Mouse (Mus musculus): ENCODE results near the gene BC051019. TPM values are rescaled to one million over a fixed set of nuclear protein-coding genes. Genes with fewer than 3 reads are reported as not detected.

Gene BC051019
- polyA plus RNA-seq (2017; shearing (Covaris generic)), result under 1 TPM in 1 of 2 experiments, not detected in 1; 0.26 TPM

- ATAC-seq, result no peak
Observed at GRCm38 (mm10) chr7:109723697-109724096, at the start of gene BC051019. BC051019 (minus strand) TSS chr7:109723850.

DNA sequence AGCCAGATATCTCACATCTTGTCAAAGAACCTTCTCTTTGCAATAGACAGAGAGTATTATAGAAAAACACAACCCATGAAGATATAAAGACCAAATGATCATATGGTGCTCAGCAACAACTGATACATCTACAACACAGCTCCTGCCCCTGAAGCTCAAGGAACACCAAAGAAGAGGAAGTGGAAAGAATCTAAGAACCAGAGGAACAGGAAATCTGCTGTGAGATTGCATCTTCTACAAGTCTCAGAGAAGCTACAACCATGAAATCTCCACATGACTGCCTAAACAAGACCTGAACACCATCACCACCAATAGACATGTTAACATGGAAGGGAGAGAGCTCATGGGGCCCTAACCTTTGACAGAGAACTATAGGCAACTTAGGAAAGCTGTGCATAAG lies 48.6 kb upstream of the BC051019 start:
- ATAC-seq, result no peak

GRCm38 (mm10) chr7:109768699-109769383 lies 45.2 kb upstream of the BC051019 start:
- ATAC-seq, result no peak

DNA sequence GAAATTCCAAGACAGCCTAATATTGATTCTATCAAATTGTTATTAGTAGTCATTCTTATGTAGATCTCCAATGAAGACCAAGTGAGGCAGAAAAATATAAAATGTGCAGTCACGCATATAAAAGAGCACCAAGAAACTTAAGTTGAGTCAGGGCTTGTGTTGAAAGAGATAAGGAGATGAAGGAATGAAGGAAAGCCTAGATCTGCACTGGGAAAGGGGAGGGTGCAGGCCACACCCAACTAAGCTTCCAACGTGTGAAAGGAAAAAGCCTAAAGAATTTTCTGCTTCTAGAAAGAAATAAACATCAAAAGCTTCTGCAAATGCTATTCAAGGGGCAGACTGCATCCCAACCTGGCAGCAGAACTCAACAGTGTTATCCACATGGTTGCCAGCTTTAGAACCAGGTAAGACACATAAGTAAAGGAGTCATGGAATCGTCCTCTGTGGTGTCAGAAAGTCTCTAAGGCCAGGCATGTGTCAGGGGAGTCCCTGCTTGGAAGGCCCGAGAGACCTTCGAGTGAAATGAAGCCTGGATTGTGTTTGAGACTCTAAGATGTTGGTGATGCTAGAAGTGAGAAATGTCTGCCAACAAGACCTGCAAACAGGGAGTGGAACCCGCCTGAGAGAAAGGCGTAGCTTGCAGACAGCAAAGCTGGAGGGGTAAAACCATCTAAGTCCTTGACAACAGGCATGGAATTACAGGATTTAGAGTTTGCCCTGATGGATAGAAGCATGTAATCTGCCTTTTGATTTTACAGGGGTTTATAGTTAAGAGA lies 44.1 kb upstream of the BC051019 start:
- ATAC-seq, result no peak

DNA sequence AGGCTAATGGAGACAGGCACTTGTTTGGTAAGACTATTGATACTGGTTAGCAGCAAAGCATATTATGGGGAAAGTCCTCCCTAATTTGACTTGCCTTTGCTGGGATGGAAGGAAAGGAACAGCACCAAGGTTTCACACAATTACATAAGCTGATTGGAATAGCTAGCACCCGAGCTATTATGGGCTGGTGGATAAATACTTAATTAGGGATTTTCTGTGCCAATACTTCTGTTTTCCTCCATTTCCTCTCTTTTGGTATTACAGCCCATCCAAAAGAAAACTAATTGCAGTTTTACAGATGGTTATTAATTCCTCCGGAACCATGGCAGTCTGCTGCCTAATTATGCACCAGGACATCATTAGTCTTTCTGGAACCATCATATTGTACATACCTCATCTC lies 40.4 kb upstream of the BC051019 start:
- ATAC-seq, result no peak

GRCm38 (mm10) chr7:109756291-109756690 lies 32.6 kb upstream of the BC051019 start:
- no peak for ATAC-seq

DNA sequence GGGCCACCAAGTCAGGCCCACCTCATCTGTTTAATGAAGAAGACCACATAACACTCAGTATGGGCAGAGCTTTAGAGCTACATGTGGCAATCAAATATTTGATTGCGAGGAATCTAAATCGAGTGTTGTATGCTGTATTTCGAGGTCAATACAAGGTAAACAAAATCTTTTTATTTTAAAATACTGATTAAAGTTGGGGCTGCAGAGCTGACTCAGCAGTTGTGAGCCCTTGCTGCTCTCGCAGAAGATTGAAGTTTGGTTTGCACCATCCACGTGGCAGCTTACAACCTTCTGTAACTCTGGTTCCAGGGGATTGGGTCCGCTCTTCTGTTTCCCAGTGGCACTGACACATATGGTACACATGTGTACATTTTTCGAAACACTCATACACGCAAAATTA lies 30.4 kb upstream of the BC051019 start:
- ATAC-seq, result no peak

DNA sequence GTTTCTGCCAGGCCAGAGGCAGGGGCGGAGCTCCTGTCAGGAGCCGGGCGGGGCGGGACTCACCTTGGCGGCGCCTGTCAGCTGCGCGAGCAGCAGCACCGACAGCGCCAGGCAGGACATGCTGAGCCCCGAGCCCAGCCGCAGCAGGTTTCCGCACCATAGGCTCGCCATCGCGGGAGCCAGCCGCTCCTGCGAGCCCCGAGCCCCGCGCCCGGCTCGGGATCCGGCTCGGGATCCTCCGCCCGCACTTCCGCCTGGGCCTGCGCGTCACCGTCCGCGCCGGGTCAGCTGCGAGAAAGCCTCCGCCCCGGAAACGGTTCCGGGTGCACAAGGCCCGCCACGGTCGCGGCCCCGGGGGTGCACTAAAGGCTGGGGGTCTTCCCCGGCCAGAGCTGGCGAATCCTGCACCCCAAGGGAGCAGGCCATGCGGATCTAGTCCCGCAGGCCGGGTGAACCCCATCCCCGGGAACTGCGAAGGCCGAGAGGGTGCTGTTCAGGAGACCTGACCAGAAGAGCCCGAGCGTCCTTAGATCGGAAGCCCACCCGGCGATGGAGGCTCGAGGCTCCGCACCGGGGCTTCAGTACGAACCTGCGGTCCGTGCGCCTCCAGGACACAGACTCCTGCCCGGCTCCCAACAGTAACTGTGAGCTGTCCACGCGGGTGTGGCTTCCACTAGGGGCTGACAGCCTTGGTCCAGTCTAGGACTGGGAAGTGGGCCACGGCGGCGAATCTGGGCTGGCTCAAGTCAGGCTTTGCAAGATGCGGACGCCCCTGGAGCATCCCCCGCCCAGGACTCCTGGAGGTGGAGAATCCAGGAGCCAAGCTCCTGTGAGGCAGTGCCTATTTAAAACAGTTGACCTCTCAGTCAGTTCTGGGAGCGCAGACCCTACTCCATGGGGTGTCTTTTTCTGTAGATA lies 28.6 kb upstream of the BC051019 start, which contains the start of gene Tmem9b:
Gene Tmem9b (minus strand): TSS at position 868 of the 918 bp plus-strand sequence.
- ATAC-seq, result peak; percentile 90

GRCm38 (mm10) chr7:109751427-109752007 lies 27.9 kb upstream of the BC051019 start:
- peak; percentile 43 for ATAC-seq

- ATAC-seq, result no peak
Observed at GRCm38 (mm10) chr7:109747747-109748146, 24.1 kb upstream of the BC051019 start.

DNA sequence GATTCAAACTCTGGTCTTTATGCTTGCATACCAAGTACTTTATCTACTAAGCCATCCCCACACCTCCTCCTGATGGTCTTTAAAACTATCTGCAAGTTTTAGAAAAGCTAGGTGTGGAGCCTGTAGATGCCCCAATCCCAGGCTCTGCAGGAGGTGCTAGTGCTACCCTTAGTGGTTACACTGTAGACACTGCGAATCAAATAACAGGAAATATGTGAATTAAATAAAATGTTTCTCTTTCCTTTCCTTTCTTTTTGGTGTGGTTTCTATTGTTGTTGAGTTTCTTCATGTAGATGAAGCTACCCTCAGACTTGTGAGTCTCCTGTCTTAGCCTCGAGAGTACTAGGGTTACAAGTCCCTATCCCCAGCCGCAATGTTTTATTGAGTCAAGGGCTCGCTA lies 18.1 kb upstream of the BC051019 start:
- peak; percentile 76 for ATAC-seq

DNA sequence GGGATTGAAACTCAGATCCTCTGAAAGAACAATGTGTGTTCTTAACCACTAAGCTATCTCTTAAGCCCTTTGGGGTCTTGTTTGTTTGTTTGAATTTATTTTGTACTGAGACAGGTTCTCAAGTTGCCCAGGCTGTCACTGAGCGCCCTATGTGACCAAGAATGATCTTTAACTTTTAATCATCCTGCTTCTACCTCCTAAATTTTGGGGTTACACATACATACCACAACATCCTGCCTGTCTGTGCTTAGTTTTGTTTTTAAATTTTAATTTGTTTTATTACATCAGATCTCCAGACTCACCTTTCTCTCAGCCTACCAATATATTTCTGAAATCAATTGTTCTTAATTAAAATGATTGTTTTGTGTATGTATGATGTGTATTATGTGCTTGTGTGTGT lies 17.4 kb upstream of the BC051019 start:
- peak; percentile 69 for ATAC-seq

GRCm38 (mm10) chr7:109739822-109740370 lies 16.2 kb upstream of the BC051019 start:
- no peak for ATAC-seq

GRCm38 (mm10) chr7:109734806-109735205 lies 11.2 kb upstream of the BC051019 start:
- no peak for ATAC-seq

GRCm38 (mm10) chr7:109731626-109732025 lies 8.0 kb upstream of the BC051019 start, which contains the start of gene Ascl3:
Ascl3 (minus strand) TSS chr7:109731726.
- ATAC-seq, result no peak

GRCm38 (mm10) chr7:109723114-109723513 lies 536 bp downstream of the BC051019 start:
- no peak for ATAC-seq

DNA sequence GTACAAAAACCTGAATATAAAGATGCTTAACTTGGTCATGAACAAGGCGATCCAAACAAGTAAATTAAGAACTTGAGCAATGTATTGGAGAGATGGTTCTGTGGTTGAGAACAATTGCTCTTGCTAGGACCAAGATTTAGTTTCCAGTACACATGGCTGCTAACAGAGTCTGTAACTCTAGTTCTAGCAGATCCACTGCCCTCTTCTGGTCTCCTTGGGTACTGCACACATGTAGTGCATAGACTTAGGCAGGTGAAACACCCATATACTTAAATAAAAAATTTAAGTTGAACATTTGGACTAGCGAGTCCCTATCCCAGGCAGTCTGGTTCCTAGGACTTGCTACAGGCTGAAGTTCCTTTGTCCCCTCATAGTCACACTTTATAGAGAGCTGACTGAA lies 1.0 kb downstream of the BC051019 start:
- no peak for ATAC-seq

DNA sequence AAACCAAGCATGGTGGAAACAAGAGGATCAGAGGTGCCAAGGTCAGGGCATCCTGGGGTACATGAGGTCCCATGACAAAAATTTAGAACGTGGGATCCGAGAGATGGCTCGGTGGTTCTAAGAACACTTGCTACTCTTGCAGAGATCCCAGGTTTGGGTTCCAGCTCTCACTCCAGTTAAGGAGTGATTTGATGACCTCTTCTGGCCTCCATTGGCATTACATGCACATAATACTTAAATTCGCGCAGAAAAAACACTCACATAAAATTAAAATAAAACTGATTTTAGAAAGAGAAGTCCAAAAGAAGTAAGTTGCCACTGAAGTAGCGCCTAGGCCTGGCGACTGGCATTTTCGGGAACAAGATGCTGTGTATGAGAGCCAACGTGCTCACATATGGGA lies 4.4 kb downstream of the BC051019 start:
- no peak for ATAC-seq

GRCm38 (mm10) chr7:109713434-109713982 lies 10.1 kb downstream of the BC051019 start:
- no peak for ATAC-seq

GRCm38 (mm10) chr7:109712198-109712597 lies 11.5 kb downstream of the BC051019 start:
- no peak for ATAC-seq

GRCm38 (mm10) chr7:109710069-109710468 lies 13.6 kb downstream of the BC051019 start:
- no peak for ATAC-seq

DNA sequence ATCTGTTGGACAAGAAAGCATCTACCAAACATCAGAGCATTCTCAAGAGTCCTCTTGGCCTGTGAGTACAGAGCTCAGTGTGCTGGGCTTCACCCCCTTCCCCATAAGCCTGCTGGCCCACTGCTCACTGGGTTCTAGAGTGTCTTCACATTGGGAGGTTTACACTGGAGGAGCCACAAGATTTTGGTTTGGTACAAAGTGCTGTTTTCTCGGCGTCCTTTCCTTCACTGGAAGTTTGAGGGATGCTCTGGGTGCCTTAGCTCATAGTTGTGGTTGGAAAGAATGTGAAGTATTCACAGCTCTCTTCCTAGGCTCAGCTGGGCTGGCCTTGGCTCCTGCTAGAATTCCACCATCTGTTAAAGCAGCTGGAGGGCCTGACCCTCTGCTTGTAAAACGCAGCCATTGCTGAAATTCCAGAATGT lies 14.7 kb downstream of the BC051019 start:
- ATAC-seq, result no peak
